Mouse (Mus musculus) liver, embryonic 13.5 days (tissue): Measurements from ENCODE around the gene Scn8a. TPM values are rescaled to one million over a fixed set of nuclear protein-coding genes. Genes with fewer than 3 reads are reported as not detected.
A peak's percentile ranks its signal among the peaks of the same experiment; 100 is the strongest.

Experiments
- ATAC-seq: fragments of 200-750 bp; cut with Nextera tagmentation; 2 replicates; pipeline ENCODE4 v1.8.0; 2017; ENCODE audit warnings: low read depth, mild to moderate bottlenecking, moderate number of reproducible peaks, moderate library complexity
- DNase-seq: peaks from one replicate; pipeline ENCODE4 v3.0.0; 2022
- H3K27ac ChIP-seq: fragments of 300-500 bp; sonication (generic); 2 replicates; pipeline ENCODE4 v1.5.1; 2015; ENCODE audit warnings: moderate library complexity, mild to moderate bottlenecking, inconsistent platforms
- H3K27me3 ChIP-seq: fragments of 300-500 bp; sonication (generic); 2 replicates; pipeline ENCODE4 v1.6.1; 2015; ENCODE audit warnings: mild to moderate bottlenecking, inconsistent platforms
- H3K36me3 ChIP-seq: fragments of 300-500 bp; sonication (generic); 2 replicates; pipeline ENCODE4 v1.6.1; 2015; ENCODE audit warnings: mild to moderate bottlenecking, inconsistent platforms
- H3K4me1 ChIP-seq: fragments of 300-500 bp; sonication (generic); replicated peaks from 2 replicates; pipeline ENCODE4 v1.6.1; 2015; ENCODE audit warnings: inconsistent platforms
- H3K4me2 ChIP-seq: fragments of 300-500 bp; sonication (generic); 2 replicates; pipeline ENCODE4 v1.6.1; 2015; ENCODE audit warnings: inconsistent platforms, mild to moderate bottlenecking, moderate library complexity
- H3K4me3 ChIP-seq: fragments of 300-500 bp; sonication (generic); replicated peaks from 2 replicates; pipeline ENCODE4 v1.5.1; 2015; ENCODE audit warnings: mild to moderate bottlenecking, inconsistent platforms
- H3K9ac ChIP-seq: fragments of 300-500 bp; sonication (generic); 2 replicates; pipeline ENCODE4 v1.6.1; 2015; ENCODE audit warnings: mild to moderate bottlenecking, inconsistent platforms
- H3K9me3 ChIP-seq: fragments of 300-500 bp; sonication (generic); replicated peaks from 2 replicates; pipeline ENCODE4 v1.6.1; 2016; ENCODE audit warnings: inconsistent platforms
- WGBS: fragments of 180-500 bp; shearing (Covaris S2); methylation state at CpG from one replicate; pipeline ENCODE4 v1.1.7; 2015; ENCODE audit not compliant: insufficient replicate concordance; 5-methylcytosine and 5-hydroxymethylcytosine counted together
- polyA plus RNA-seq: library from polyadenylated mRNA; unstranded; fragments of >200 nt; fragmentation: Nextera tagmentation; extraction: Ambion mirVana; gene quantifications from 2 replicates; pipeline ENCODE4 v1.2.1, GENCODE M21; 2015

Scn8a gene
- polyA plus RNA-seq, 1 experiment from 2014 or later = 0.10 TPM

- no peak for DNase-seq
These were observed 24.4 kb upstream of the Scn8a start for GRCm38 (mm10) chr15:100845049-100845879.

GRCm38 (mm10) chr15:100847193-100847592 lies 22.5 kb upstream of the Scn8a start:
- peaks cover 7% of the 10 kb centered on the region; the same call in 1 of the 2 replicates for H3K4me1 ChIP-seq
- H3K4me2 ChIP-seq = no peak overlapping the region
- H3K27ac ChIP-seq = no peak overlapping the region
- WGBS = 78% methylated on average over 6 of the region's 6 CpGs
- DNase-seq (no peak), ATAC-seq (no peak)
- no peaks in the 10 kb centered on the region for H3K27me3 ChIP-seq
- H3K9ac ChIP-seq = no peak overlapping the region
- 0 out of 2 replicates have a peak, but pooled peaks cover 4% of the 10 kb centered on the region for H3K9me3 ChIP-seq
- no peaks in the 10 kb centered on the region for H3K36me3 ChIP-seq
- no peak overlapping the region for H3K4me3 ChIP-seq

More at GRCm38 (mm10) chr15:100845049-100845879, 24.4 kb upstream of the Scn8a start:
- Histone ChIP-seq H3K27ac (no peak overlapping the region), H3K4me3 (no peak overlapping the region), H3K4me2 (no peak overlapping the region), H3K27me3 (no peaks in the 10 kb centered on the region), H3K9ac (no peak overlapping the region), H3K9me3 (0 out of 2 replicates have a peak, but pooled peaks cover 4% of the 10 kb centered on the region), H3K4me1 (peaks cover 7% of the 10 kb centered on the region; the same call in 1 of the 2 replicates), H3K36me3 (no peaks in the 10 kb centered on the region)
- peak; percentile 36 for ATAC-seq
- WGBS = 28% methylated on average over 26 of the region's 26 CpGs

- Histone ChIP-seq H3K4me1 (no peaks in the 10 kb centered on the region), H3K4me2 (no peak overlapping the region), H3K4me3 (no peak overlapping the region), H3K27me3 (peaks cover 4% of the 10 kb centered on the region; the same call in 1 of the 2 replicates), H3K27ac (no peak overlapping the region), H3K9me3 (no peaks in the 10 kb centered on the region), H3K36me3 (no peaks in the 10 kb centered on the region), H3K9ac (no peak overlapping the region)
- DNase-seq (no peak), ATAC-seq (no peak)
- 14% methylated on average over 3 of the region's 3 CpGs for whole genome bisulfite sequencing
These were observed 12.1 kb upstream of the Scn8a start for GRCm38 (mm10) chr15:100857586-100857985.

DNA sequence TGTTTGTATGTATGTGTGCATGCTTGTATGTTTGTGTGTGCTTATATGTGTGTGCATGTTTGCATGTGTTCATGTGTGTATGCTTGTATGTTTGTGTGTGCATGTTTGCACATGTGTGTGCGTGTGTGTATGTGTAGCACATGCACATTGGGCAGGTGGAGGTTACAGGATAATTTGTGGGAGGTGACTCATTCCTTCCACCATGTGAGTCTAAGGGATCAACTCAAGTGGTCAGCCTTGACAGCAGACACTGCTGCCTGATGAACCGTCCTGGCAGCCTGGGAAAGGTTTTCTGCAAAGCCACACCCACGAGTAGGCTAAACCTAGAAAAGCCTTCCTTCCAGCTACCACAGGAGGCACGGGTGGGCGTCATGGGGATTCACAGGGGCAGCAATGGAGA lies 8.8 kb upstream of the Scn8a start:
- DNase-seq = no peak
- Histone ChIP-seq H3K9me3 (no peaks in the 10 kb centered on the region), H3K27ac (no peak overlapping the region), H3K4me1 (no peaks in the 10 kb centered on the region), H3K36me3 (no peaks in the 10 kb centered on the region), H3K4me3 (no peak overlapping the region), H3K9ac (no peak overlapping the region), H3K27me3 (peaks cover 4% of the 10 kb centered on the region; the same call in 1 of the 2 replicates), H3K4me2 (no peak overlapping the region)
- WGBS = 26% methylated on average over 5 of the region's 5 CpGs
- ATAC-seq = no peak

DNA sequence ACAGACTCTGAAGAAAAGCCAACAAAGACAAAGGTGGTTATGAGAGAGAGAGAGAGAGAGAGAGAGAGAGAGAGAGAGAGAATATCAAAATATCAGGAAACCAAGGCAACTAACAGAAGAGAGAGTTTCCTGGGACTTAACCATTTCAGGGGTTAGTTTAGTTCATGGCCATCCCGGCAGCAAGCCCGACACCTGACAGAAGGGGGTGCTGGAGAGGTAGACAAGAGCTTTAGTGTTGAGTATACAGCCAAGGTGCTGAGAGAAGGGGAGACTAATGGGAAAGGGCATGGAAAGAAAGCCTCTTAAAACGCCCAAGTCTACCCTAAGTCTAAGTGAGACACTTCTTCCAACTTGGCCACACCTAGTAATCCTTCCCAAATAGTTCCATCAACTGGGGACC lies 4.1 kb upstream of the Scn8a start:
- ATAC-seq = no peak
- WGBS = 35% methylated on average over 3 of the region's 3 CpGs
- H3K36me3 ChIP-seq = no peaks in the 10 kb centered on the region

DNA sequence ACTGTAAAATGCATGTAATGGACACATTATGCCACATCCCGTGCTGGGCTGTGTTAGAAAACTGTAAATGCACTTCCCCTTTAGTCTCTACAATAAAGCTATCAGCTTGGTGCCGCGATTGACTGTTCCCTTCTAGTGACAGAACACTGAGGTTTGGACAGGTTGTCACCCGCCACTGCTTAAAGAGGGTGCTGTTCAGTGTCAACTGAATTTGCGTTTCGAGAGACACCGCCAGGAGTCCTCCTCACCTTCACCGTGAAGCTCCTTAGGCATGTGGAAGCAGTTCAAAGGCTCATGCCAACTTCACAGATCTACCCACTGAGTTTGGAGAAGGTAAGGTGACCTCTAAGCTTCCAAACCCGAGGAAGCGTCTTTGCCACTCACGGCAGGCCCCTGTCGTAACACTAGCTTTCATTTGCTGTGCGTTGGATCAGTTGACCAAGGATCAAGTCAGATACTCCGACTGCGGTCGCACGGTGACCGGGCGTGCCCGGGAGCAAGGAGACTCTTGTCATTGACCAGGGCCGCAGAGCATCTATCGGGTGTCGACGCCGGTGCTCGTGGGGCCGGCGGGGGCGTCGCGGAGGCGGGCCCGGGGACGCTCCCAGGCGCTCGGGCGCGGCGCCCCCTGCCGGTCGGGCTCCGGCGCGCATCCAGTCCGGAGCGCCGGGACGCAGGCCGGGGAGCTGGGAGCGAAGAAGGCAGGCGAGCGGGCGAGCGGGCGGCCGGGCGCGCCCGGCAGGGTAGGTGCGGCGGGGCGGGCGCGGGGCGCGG lies 530 bp downstream of the Scn8a start:
- Histone ChIP-seq H3K4me2 (peak overlapping the region; percentile 63), H3K27me3 (peaks cover 71% of the 10 kb centered on the region), H3K9me3 (no peaks in the 10 kb centered on the region), H3K4me3 (peak overlapping the region; percentile 53), H3K4me1 (peaks cover 7% of the 10 kb centered on the region), H3K27ac (no peak overlapping the region), H3K36me3 (no peaks in the 10 kb centered on the region), H3K9ac (no peak overlapping the region)
- WGBS = 5% methylated on average over 50 of the region's 66 CpGs
- ATAC-seq (no peak), DNase-seq (no peak)

More for the DNA sequence above, 4.1 kb upstream of the Scn8a start:
- H3K27me3 ChIP-seq = peaks cover 29% of the 10 kb centered on the region
- H3K9ac ChIP-seq = no peak overlapping the region
- no peak for DNase-seq
- no peaks in the 10 kb centered on the region for H3K9me3 ChIP-seq
- no peak overlapping the region for H3K27ac ChIP-seq
- H3K4me3 ChIP-seq = no peak overlapping the region
- H3K4me2 ChIP-seq = no peak overlapping the region
- peaks cover 4% of the 10 kb centered on the region for H3K4me1 ChIP-seq

DNA sequence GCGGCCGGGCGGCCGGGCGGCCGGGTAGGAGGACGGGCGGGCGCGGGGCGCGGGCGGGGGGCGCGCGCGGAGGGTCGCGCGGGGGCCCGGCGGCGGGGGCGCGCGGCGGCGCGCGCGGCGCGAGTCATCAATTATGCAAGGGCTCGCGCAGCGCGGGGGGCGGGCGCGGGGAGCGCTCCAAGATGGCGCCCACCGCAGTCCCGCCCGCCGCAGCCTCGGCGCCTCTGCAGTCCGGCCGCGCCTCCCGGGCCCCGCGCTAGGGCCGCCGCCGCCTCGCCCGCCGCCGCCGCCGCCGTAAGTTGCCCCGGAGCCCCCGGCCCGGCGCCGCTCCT lies 1.1 kb downstream of the Scn8a start:
- H3K9me3 ChIP-seq = no peaks in the 10 kb centered on the region
- H3K27me3 ChIP-seq = peaks cover 74% of the 10 kb centered on the region
- peak overlapping the region; percentile 63 for H3K4me2 ChIP-seq
- H3K36me3 ChIP-seq = no peaks in the 10 kb centered on the region
- no peak for ATAC-seq
- no peak for DNase-seq
- peaks cover 7% of the 10 kb centered on the region for H3K4me1 ChIP-seq
- peak overlapping the region; percentile 53 for H3K4me3 ChIP-seq
- no peak overlapping the region for H3K27ac ChIP-seq
- no peak overlapping the region for H3K9ac ChIP-seq
- 1% methylated on average over 26 of the region's 69 CpGs for WGBS

- H3K9me3 ChIP-seq = no peaks in the 10 kb centered on the region
- H3K36me3 ChIP-seq = no peaks in the 10 kb centered on the region
- peaks cover 81% of the 10 kb centered on the region for H3K27me3 ChIP-seq
- 3% methylated on average over 50 of the region's 53 CpGs for WGBS
- ATAC-seq = no peak
- H3K4me2 ChIP-seq = peak overlapping the region; percentile 63
- H3K4me3 ChIP-seq = peak overlapping the region; percentile 53
- H3K4me1 ChIP-seq = peaks cover 7% of the 10 kb centered on the region
- no peak overlapping the region for H3K9ac ChIP-seq
- no peak overlapping the region for H3K27ac ChIP-seq
- DNase-seq = no peak
These were observed 1.7 kb downstream of the Scn8a start for GRCm38 (mm10) chr15:100871107-100872011.

DNA sequence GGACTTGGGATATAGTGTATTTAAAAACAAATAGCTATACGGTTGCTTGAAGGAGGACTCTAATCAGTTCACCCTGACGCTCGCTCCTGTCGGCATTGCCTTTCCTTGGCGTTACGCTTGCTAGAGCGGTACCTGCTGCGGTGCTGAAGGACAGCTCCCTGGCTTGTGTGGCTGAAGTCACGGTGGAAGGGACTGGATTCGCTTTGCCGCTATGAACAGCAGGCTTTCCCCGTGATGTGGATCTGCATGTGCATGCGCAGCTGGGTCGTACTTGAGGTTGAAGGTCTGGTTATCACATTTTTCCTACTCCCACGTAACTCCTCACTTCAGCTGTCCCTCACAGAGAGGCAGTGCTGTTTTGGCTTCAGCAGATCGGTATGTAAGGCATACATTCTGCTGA lies 3.5 kb downstream of the Scn8a start:
- WGBS = 3% methylated on average over 16 of the region's 16 CpGs
- no peak for ATAC-seq

DNA sequence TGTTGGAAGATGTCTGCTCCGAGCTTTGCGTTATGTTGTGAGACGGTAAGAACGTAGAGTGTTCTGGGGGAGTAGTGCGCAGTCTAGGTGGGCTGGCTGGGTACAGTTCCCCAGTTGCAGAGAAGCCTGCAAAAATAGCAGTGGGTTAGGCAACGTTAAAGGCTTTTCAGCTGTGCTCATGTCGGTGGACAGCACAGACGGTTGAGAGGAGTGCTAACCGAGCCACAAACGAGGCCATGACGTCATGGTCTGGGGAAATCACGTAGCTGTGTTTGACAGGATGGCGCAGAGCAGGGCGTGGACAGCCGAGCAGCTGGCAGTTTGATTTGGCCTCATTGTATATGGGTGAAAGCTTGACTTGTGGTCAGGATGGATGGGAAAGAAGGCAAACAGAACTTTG lies 9.4 kb downstream of the Scn8a start:
- H3K4me1 ChIP-seq = no peaks in the 10 kb centered on the region
- H3K9me3 ChIP-seq = no peaks in the 10 kb centered on the region
- no peak overlapping the region for H3K27ac ChIP-seq
- ATAC-seq (no peak), DNase-seq (no peak)
- no peak overlapping the region for H3K9ac ChIP-seq
- no peak overlapping the region for H3K4me3 ChIP-seq
- H3K27me3 ChIP-seq = peaks cover 33% of the 10 kb centered on the region
- no peak overlapping the region for H3K4me2 ChIP-seq
- WGBS = 61% methylated on average over 15 of the region's 15 CpGs
- H3K36me3 ChIP-seq = no peaks in the 10 kb centered on the region

More for the DNA sequence above, 3.5 kb downstream of the Scn8a start:
- peaks cover 7% of the 10 kb centered on the region for H3K4me1 ChIP-seq
- no peaks in the 10 kb centered on the region for H3K36me3 ChIP-seq
- H3K27me3 ChIP-seq = peaks cover 80% of the 10 kb centered on the region
- DNase-seq = peak; percentile 23
- H3K27ac ChIP-seq = no peak overlapping the region
- no peak overlapping the region for H3K4me3 ChIP-seq
- H3K9me3 ChIP-seq = no peaks in the 10 kb centered on the region
- H3K9ac ChIP-seq = no peak overlapping the region
- no peak overlapping the region for H3K4me2 ChIP-seq

DNA sequence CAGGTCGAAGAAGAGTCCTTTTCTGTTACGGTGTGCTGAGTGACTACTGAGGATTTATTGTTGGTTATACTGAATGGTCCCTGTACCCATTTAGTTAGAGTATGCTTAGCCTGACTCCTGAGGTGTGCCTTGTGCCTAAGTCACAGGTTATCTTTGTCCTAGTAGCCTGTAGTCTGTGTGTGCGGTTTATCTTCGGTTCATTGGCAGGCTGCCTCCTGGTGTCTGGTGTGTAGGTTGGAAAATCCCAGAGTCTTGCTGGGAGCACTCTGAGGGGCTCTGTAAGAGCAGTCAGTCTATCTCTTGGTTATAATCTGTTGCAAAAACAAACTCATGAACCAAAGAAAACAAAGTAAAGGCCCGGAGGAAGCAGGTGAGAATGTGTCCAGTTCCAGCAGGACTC lies 11.7 kb downstream of the Scn8a start:
- no peak for ATAC-seq
- 52% methylated on average over 5 of the region's 5 CpGs for WGBS
- no peaks in the 10 kb centered on the region for H3K4me1 ChIP-seq

More for the DNA sequence above, 11.7 kb downstream of the Scn8a start:
- Histone ChIP-seq H3K27me3 (peaks cover 12% of the 10 kb centered on the region; the same call in 1 of the 2 replicates), H3K4me3 (no peak overlapping the region), H3K27ac (no peak overlapping the region), H3K36me3 (no peaks in the 10 kb centered on the region), H3K9ac (no peak overlapping the region), H3K4me2 (no peak overlapping the region), H3K9me3 (no peaks in the 10 kb centered on the region)
- DNase-seq = no peak
